Mouse (Mus musculus) olfactory bulb, adult 2 months (tissue): ENCODE measurements at regions not wholly inside any gene's neighbourhood (a gene's known extent, or its start where the extent isn't known, plus 50 kb on each side); places are given as distances from the start of the nearest gene placed in this dataset.

Experiments
- H3K27ac ChIP-seq: fragments of 200-500 bp; 2 replicates; pipeline ENCODE4 v1.5.1; 2012; ENCODE audit warnings: low read depth, low read length; ENCODE audit not compliant: insufficient read depth
- H3K4me1 ChIP-seq: fragments of 200-500 bp; 2 replicates; pipeline ENCODE4 v1.6.1; 2012; ENCODE audit warnings: low read length; ENCODE audit not compliant: control insufficient read depth, insufficient read depth
- H3K4me3 ChIP-seq: fragments of 200-500 bp; 2 replicates; pipeline ENCODE4 v1.5.1; 2012; ENCODE audit warnings: mild to moderate bottlenecking, low read depth, low read length, moderate library complexity; ENCODE audit not compliant: insufficient read depth
- CTCF ChIP-seq: fragments of 200-500 bp; IDR thresholded peaks from 2 replicates; pipeline ENCODE4 v1.5.1; 2012; ENCODE audit warnings: low read depth, mild to moderate bottlenecking, low read length, moderate library complexity; ENCODE audit not compliant: insufficient read depth
- POLR2A ChIP-seq: fragments of 200-500 bp; IDR thresholded peaks from 2 replicates; pipeline ENCODE4 v1.6.1; 2012; ENCODE audit warnings: mild to moderate bottlenecking, low read depth, low read length, moderate library complexity; ENCODE audit not compliant: insufficient read depth
- WGBS: fragments of 180-500 bp; shearing (Covaris S2); methylation state at CpG from one replicate; pipeline ENCODE4 v1.1.7; 2018; 5-methylcytosine and 5-hydroxymethylcytosine counted together

- WGBS, result 95% methylated on average over 9 of the region's 9 CpGs
- no peak for TF ChIP-seq CTCF
- TF ChIP-seq POLR2A, result no peak
Measured at GRCm38 (mm10) chr16:93014991-93015390, 189.0 kb upstream of the Runx1 start.

GRCm38 (mm10) chr16:93013881-93014280, 187.9 kb upstream of the Runx1 start:
- WGBS, result 74% methylated on average over 8 of the region's 8 CpGs
- Histone ChIP-seq H3K4me3 (no peak overlapping the region), H3K27ac (no peak overlapping the region), H3K4me1 (no peaks in the 10 kb centered on the region)
- TF ChIP-seq POLR2A (no peak), CTCF (no peak)

More at GRCm38 (mm10) chr16:93014991-93015390, 189.0 kb upstream of the Runx1 start:
- no peak overlapping the region for H3K4me3 ChIP-seq
- H3K27ac ChIP-seq, result no peak overlapping the region
- no peaks in the 10 kb centered on the region for H3K4me1 ChIP-seq

- TF ChIP-seq POLR2A (no peak), CTCF (no peak)
- no peak overlapping the region for H3K4me3 ChIP-seq
- no peak overlapping the region for H3K27ac ChIP-seq
- 84% methylated on average over 7 of the region's 7 CpGs for WGBS
- H3K4me1 ChIP-seq, result no peaks in the 10 kb centered on the region
Measured at GRCm38 (mm10) chr16:93013256-93013655, 187.3 kb upstream of the Runx1 start.

GRCm38 (mm10) chr16:93011474-93011873, 185.5 kb upstream of the Runx1 start:
- H3K4me3 ChIP-seq, result no peak overlapping the region
- peaks cover 3% of the 10 kb centered on the region for H3K4me1 ChIP-seq
- no peak for TF ChIP-seq CTCF
- no peak for TF ChIP-seq POLR2A
- H3K27ac ChIP-seq, result no peak overlapping the region
- WGBS, result 97% methylated on average over 1 of the region's 1 CpGs

GRCm38 (mm10) chr16:93006321-93006984, 180.5 kb upstream of the Runx1 start:
- Histone ChIP-seq H3K4me1 (peaks cover 6% of the 10 kb centered on the region), H3K4me3 (no peak overlapping the region), H3K27ac (no peak overlapping the region)
- 48% methylated on average over 21 of the region's 21 CpGs for WGBS
- TF ChIP-seq CTCF (no peak), POLR2A (no peak)

- Histone ChIP-seq H3K4me3 (no peak overlapping the region), H3K27ac (no peak overlapping the region), H3K4me1 (peaks cover 6% of the 10 kb centered on the region)
- no peak for TF ChIP-seq POLR2A
- no peak for TF ChIP-seq CTCF
- WGBS, result 27% methylated on average over 8 of the region's 8 CpGs
Measured at GRCm38 (mm10) chr16:93005470-93005869, 179.5 kb upstream of the Runx1 start.

GRCm38 (mm10) chr16:93003830-93004229, 177.9 kb upstream of the Runx1 start:
- no peak for TF ChIP-seq POLR2A
- no peak for TF ChIP-seq CTCF
- no peak overlapping the region for H3K27ac ChIP-seq
- 80% methylated on average over 4 of the region's 4 CpGs for whole genome bisulfite sequencing
- H3K4me3 ChIP-seq, result no peak overlapping the region
- H3K4me1 ChIP-seq, result peaks cover 6% of the 10 kb centered on the region

GRCm38 (mm10) chr16:92998689-92999088, 172.7 kb upstream of the Runx1 start:
- no peak overlapping the region for H3K4me3 ChIP-seq
- H3K27ac ChIP-seq, result no peak overlapping the region
- TF ChIP-seq POLR2A (no peak), CTCF (no peak)
- 93% methylated on average over 3 of the region's 3 CpGs for WGBS
- H3K4me1 ChIP-seq, result 0 out of 2 replicates have a peak, but pooled peaks cover 3% of the 10 kb centered on the region

- Histone ChIP-seq H3K27ac (peak overlapping the region; percentile 65; the same call in 1 of the 2 replicates), H3K4me3 (no peak overlapping the region), H3K4me1 (0 out of 2 replicates have a peak, but pooled peaks cover 3% of the 10 kb centered on the region)
- 34% methylated on average over 6 of the region's 6 CpGs for WGBS
- TF ChIP-seq POLR2A (no peak), CTCF (no peak)
Measured at GRCm38 (mm10) chr16:92997636-92998035, 171.7 kb upstream of the Runx1 start.

GRCm38 (mm10) chr16:92995993-92996350, 170.0 kb upstream of the Runx1 start:
- Histone ChIP-seq H3K27ac (no peak overlapping the region), H3K4me3 (no peak overlapping the region), H3K4me1 (0 out of 2 replicates have a peak, but pooled peaks cover 3% of the 10 kb centered on the region)
- WGBS, result 96% methylated on average over 4 of the region's 4 CpGs
- TF ChIP-seq POLR2A (no peak), CTCF (no peak)
